Mouse (Mus musculus) left cerebral cortex, postnatal 10 days (tissue): ENCODE data around the gene Gm2916. TPM values are rescaled to one million over a fixed set of nuclear protein-coding genes. Genes with fewer than 3 reads are reported as not detected.
"Not testable (repeated sequence)": the region's sequence is repeated elsewhere in the genome, so short reads cannot be mapped to it uniquely, and the experiment has no call there.

Experiments
- DNase-seq, 2 experiments: peaks; one replicate each; pipeline ENCODE4 v3.0.0; 2021 to 2022; ENCODE audit warnings: low spot score in 2 of 2, mixed read lengths in 1 of 2; ENCODE audit errors: extremely low spot score in 1 of 2
- intact Hi-C: fragments of 180-260 bp; cut with DNase I; formaldehyde crosslinking; loops from one replicate; pipeline ENCODE4 v1.15.1; 2025
- total RNA-seq, 2 experiments: library from RNA; stranded (reverse); gene quantifications; 2 replicates each; pipeline ENCODE4 v1.2.3; 2021

Gm2916 gene
- not detected for total RNA-seq

DNA sequence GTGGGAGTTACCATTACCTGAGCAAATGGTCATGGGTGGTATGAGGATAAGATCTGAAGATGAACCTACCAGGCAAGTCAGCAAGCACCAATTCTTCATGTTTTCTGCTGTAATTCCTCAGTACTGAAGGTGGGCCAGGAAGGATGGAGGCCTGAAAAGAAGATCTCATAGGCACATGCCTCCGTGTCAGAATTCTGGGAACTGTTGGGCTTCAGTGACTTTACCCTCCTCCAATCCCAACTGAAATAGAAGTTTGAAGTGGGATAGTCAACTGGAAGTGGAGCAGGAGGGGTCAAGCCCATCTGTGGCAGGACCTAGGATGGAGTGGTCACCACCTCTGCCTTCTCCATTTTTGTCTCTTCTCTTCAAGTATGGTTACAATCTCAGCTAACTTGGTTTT is at the start of gene Gm2916:
TSS of gene Gm2916 (plus strand) at position 301 of the 400 bp plus-strand sequence.
- intact Hi-C loops, DNase-seq: not testable (repeated sequence)

DNA sequence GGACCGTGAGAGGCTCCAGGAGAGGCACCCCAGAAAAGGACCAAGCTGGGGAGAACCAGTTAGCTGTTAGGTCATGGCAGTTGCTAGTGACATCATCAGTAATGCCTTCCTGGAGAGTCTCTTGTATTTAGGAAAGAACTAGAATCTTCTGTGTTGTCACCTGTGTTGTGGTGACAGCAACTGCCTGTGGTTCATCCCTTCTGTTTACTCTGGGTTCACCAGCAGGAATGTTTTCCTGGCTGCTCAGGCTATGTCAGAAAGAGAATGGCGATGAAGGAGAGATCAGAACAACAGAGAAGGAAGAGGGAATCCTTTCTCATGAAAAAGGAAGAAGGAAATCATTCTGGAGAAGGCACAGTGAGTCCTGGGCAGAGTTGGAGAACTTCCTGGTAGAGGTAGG is 38.0 kb upstream of the Gm2916 start, which contains the start of gene Gm3033:
TSS of gene Gm3033 (plus strand) at position 301 of the 400 bp plus-strand sequence.
- intact Hi-C loops, DNase-seq: not testable (repeated sequence)

DNA sequence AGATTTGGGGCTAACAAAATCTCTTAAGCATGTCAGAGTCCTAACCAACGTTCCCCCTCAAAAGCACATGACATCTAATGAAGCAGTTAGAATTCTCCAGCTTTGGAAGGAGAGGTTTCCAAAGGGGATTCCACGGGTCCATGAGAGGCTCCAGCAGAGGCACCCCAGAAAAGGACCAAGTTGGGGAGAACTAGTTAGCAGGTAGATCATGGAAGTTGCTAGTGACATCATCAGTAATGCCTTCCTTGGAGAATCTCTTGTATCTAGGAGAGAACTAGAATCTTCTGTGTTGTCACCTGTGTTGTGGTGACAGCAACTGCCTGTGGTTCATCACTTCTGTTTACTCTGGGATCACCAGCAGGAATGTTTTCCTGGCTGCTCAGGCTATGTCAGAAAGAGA is 47.5 kb downstream of the Gm2916 start, which contains the start of gene Gm3029:
TSS of gene Gm3029 (plus strand) at position 301 of the 400 bp plus-strand sequence.
- DNase-seq, intact Hi-C loops: not testable (repeated sequence)

DNA sequence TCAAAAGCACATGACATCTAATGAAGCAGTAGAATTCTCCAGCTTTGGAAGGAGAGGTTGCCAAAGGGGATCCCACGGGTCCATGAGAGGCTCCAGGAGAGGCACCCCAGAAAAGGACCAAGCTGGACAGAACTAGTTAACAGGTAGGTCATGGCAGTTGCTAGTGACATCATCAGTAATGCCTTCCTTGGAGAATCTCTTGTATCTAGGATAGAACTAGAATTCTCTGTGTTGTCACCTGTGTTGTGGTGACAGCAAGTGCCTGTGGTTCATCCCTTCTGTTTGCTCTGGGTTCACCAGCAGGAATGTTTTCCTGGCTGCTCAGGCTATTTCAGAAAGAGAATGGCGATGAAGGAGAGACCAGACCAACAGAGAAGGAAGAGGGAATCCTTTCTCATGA is 79.3 kb downstream of the Gm2916 start, which contains the start of gene Gm3095:
TSS of gene Gm3095 (plus strand) at position 301 of the 400 bp plus-strand sequence.
- not testable (repeated sequence) for DNase-seq

More for the DNA sequence above, 79.3 kb downstream of the Gm2916 start, which contains the start of gene Gm3095:
- intact Hi-C loops = not testable (repeated sequence)

Other genes starting within 250 kb of the Gm2916 start
- not detected for gene Gm3012, start 249.7 kb upstream of the Gm2916 start, total RNA-seq
- 1 to 10 TPM; 8.4 to 8.5 TPM for gene Gm3020, start 232.1 kb upstream of the Gm2916 start, total RNA-seq
- not detected for gene Gm3043, start 195.4 kb upstream of the Gm2916 start, total RNA-seq
- gene Gm3002, start 74.1 kb upstream of the Gm2916 start, total RNA-seq = 1 to 10 TPM; 2.4 to 2.9 TPM
- not detected for gene Gm3033, start 37.9 kb upstream of the Gm2916 start, total RNA-seq
- gene Gm3029, start 47.6 kb downstream of the Gm2916 start, total RNA-seq = not detected
- under 1 TPM; 0.26 to 0.75 TPM for gene Gm3095, start 79.4 kb downstream of the Gm2916 start, total RNA-seq
- not detected for gene Gm3099, start 114.2 kb downstream of the Gm2916 start, total RNA-seq
- gene Gm5796, start 139.8 kb downstream of the Gm2916 start, total RNA-seq = 10 to 100 TPM in 1 of 2 experiments, 1 to 10 TPM in 1; 8.0 to 11.2 TPM
- gene Gm3115, start 199.9 kb downstream of the Gm2916 start, total RNA-seq = under 1 TPM; 0.28 to 0.47 TPM
- 10 to 100 TPM in 1 of 2 experiments, 1 to 10 TPM in 1; 9.7 to 11.1 TPM for gene Gm8108, start 226.4 kb downstream of the Gm2916 start, total RNA-seq